Mouse (Mus musculus) spleen, adult 2 months (tissue): Measurements from ENCODE around the gene Mkks.

Experiments
- CTCF ChIP-seq: fragments of 200-500 bp; IDR thresholded peaks from 2 replicates; pipeline ENCODE4 v1.5.1; 2011; ENCODE audit warnings: mild to moderate bottlenecking, inconsistent platforms; ENCODE audit not compliant: insufficient read depth, insufficient read length, insufficient replicate concordance; ENCODE audit errors: extremely low read depth
- POLR2A ChIP-seq: fragments of 200-500 bp; IDR thresholded peaks from 2 replicates; pipeline ENCODE4 v1.6.1; 2011; ENCODE audit warnings: low read depth, low read length, inconsistent platforms

- TF ChIP-seq CTCF (no peak), POLR2A (peak; percentile 18)
Measured at GRCm38 (mm10) chr2:136891068-136891950, at the start of gene Mkks, which contains the start of the genes Slx4ip and AL731706.1.
